Comparison of ENCODE assay signal across 8 mouse cellular contexts in genomic region chr4:123664951-123665661, GRCm38 (mm10). TPM values are rescaled to one million over a fixed set of nuclear protein-coding genes. Genes with fewer than 3 reads are reported as not detected.
A peak's percentile ranks its signal among the peaks of the same experiment; 100 is the strongest.
DNase-seq lines count a peak whose midpoint lies in the region; ATAC-seq and TF ChIP-seq lines count a peak whose summit lies in the region.

No protein-coding gene starts in this region.

- no peaks in the 10 kb centered on the region for H3K9me3 ChIP-seq in forebrain, postnatal 0 days (ENCODE audit: low read length)

- peak overlapping the region; percentile 88 for H3K4me2 ChIP-seq in forebrain, postnatal 0 days (ENCODE audit: low read depth)

- WGBS in forebrain, postnatal 0 days, result under 1% methylated on average over 42 of the region's 58 CpGs
- WGBS in spleen, adult 2 months, result 6% methylated on average over 38 of the region's 58 CpGs

- H3K4me1 ChIP-seq in forebrain, postnatal 0 days (ENCODE audit: insufficient read depth), result peaks cover 16% of the 10 kb centered on the region
- peaks cover 5% of the 10 kb centered on the region; the same call in 1 of the 2 replicates for H3K4me1 ChIP-seq in spleen, adult 2 months (ENCODE audit: control insufficient read depth, insufficient read depth, insufficient read length)

- peak; percentile 18 for ATAC-seq in forebrain, postnatal 0 days

- H3K27ac ChIP-seq in left cerebral cortex, adult 2 months, result peak overlapping the region; percentile 87
- H3K27ac ChIP-seq in forebrain, postnatal 0 days (ENCODE audit: low read depth, low read length), result peak overlapping the region; percentile 94
- H3K27ac ChIP-seq in spleen, adult 2 months (ENCODE audit: insufficient read depth, low read length), result peak overlapping the region; percentile 7; the same call in 1 of the 2 replicates

- no peak; the same call in 1 of the 2 replicates for TF ChIP-seq CTCF in left cerebral cortex, adult 2 months (IDR thresholded peaks at IDR 0.05)
- TF ChIP-seq CTCF in forebrain, postnatal 0 days (IDR thresholded peaks at IDR 0.05; ENCODE audit: low read depth), result no peak
- TF ChIP-seq CTCF in spleen, adult 2 months (IDR thresholded peaks at IDR 0.05; ENCODE audit: extremely low read depth, insufficient read depth, insufficient read length, insufficient replicate concordance), result no peak

- DNase-seq in left cerebral cortex, adult 2 months (ENCODE audit: extremely low spot score in 1 of 2, low spot score in 2 of 2), result no peak
- DNase-seq in left cerebral cortex, adult 18-20 months (ENCODE audit: low spot score in 2 of 2), result no peak
- peak; percentile 71 for DNase-seq in adrenal gland, postnatal 10 days
- peak; percentile 60 for DNase-seq in forebrain, postnatal 0 days
- DNase-seq in kidney, adult 9 months, result peak; percentile 32
- DNase-seq in lung, postnatal 14 days, result peak; percentile 36
- DNase-seq in spleen, adult 2 months (ENCODE audit: low read depth in 1 of 2, low spot score in 2 of 2), result no peak
- DNase-seq in cerebellum, adult 11 months, result no peak

- peak overlapping the region; percentile 70 for H3K4me3 ChIP-seq in left cerebral cortex, adult 2 months
- H3K4me3 ChIP-seq in forebrain, postnatal 0 days (ENCODE audit: low read depth, low read length), result peak overlapping the region; percentile 64
- H3K4me3 ChIP-seq in spleen, adult 2 months (ENCODE audit: extremely low read depth, insufficient read depth, insufficient read length), result peak overlapping the region; percentile 80

- no peaks in the 10 kb centered on the region for H3K27me3 ChIP-seq in forebrain, postnatal 0 days (ENCODE audit: insufficient read depth, low read length)
- H3K27me3 ChIP-seq in spleen, adult 2 months (ENCODE audit: control insufficient read depth, insufficient read depth, low read length), result peaks cover 11% of the 10 kb centered on the region

- TF ChIP-seq POLR2A in spleen, adult 2 months (IDR thresholded peaks at IDR 0.05; ENCODE audit: low read depth, low read length), result no peak

- intact Hi-C loops in left cerebral cortex, adult 2 months (cut with DNase I), result loop anchor here (2.0 to 5.0 kb wide), 2 partner anchors 32 to 358 kb away; no protein-coding TSS in a partner anchor

- peak overlapping the region; percentile 85 for H3K9ac ChIP-seq in forebrain, postnatal 0 days

- H3K36me3 ChIP-seq in forebrain, postnatal 0 days (ENCODE audit: insufficient read depth), result no peaks in the 10 kb centered on the region
- no peaks in the 10 kb centered on the region for H3K36me3 ChIP-seq in spleen, adult 2 months (ENCODE audit: control insufficient read depth, insufficient read depth, low read length)

RNA-seq across cellular contexts. Expression of gene Macf1, which starts 19.1 kb away (rescaled TPM):
- 100 to 1,000 TPM; 242 to 255 TPM for total RNA-seq in left cerebral cortex, adult 2 months (2021)
- 100 to 1,000 TPM; 213 to 220 TPM for total RNA-seq in left cerebral cortex, adult 18-20 months (2021)
- total RNA-seq in adrenal gland, postnatal 10 days (2021), result 100 to 1,000 TPM; 170 to 248 TPM
- total RNA-seq in forebrain, postnatal 0 days (2014; rRNA removed), result 278 and 345 TPM in 2 replicates
- polyA plus RNA-seq in forebrain, postnatal 0 days (2015; fragmentation: Nextera tagmentation; extraction: Ambion mirVana), result 42.9 and 58.2 TPM in 2 replicates
- 131 and 142 TPM in 2 replicates for polyA plus RNA-seq in spleen, adult 2 months (2012; rRNA removed)

RNA-seq across cellular contexts. Expression of gene Ndufs5, which starts 52.9 kb away (rescaled TPM):
- total RNA-seq in left cerebral cortex, adult 2 months (2021), result 100 to 1,000 TPM; 184 to 196 TPM
- total RNA-seq in left cerebral cortex, adult 18-20 months (2021), result 100 to 1,000 TPM; 183 to 205 TPM
- 100 to 1,000 TPM; 371 to 393 TPM for total RNA-seq in adrenal gland, postnatal 10 days (2021)
- total RNA-seq in forebrain, postnatal 0 days (2014; rRNA removed), result 161 and 279 TPM in 2 replicates
- polyA plus RNA-seq in forebrain, postnatal 0 days (2015; fragmentation: Nextera tagmentation; extraction: Ambion mirVana), result 536 and 634 TPM in 2 replicates
- 10.4 and 20.3 TPM in 2 replicates for polyA plus RNA-seq in spleen, adult 2 months (2012; rRNA removed)

Comparison
In these comparisons a context has a peak if more than half of its experiments do, and no peak if none do; other contexts are left out.
1. DNase-seq: peak in adrenal gland, postnatal 10 days (single experiment), forebrain, postnatal 0 days (single experiment), kidney, adult 9 months (single experiment) and lung, postnatal 14 days (single experiment); none in left cerebral cortex, adult 2 months (0 of 2), left cerebral cortex, adult 18-20 months (0 of 2), spleen, adult 2 months (0 of 2) and cerebellum, adult 11 months (single experiment).
2. H3K27ac ChIP-seq: peak in every context shown above with its lines; median percentile 94 in forebrain, postnatal 0 days; 87 in left cerebral cortex, adult 2 months; 7 in spleen, adult 2 months.
3. Peak in every context shown above with its lines, with median percentiles within 50 percentile points of each other: H3K4me3 ChIP-seq.